Mouse (Mus musculus): ENCODE data around the gene Prr14l.

DNA sequence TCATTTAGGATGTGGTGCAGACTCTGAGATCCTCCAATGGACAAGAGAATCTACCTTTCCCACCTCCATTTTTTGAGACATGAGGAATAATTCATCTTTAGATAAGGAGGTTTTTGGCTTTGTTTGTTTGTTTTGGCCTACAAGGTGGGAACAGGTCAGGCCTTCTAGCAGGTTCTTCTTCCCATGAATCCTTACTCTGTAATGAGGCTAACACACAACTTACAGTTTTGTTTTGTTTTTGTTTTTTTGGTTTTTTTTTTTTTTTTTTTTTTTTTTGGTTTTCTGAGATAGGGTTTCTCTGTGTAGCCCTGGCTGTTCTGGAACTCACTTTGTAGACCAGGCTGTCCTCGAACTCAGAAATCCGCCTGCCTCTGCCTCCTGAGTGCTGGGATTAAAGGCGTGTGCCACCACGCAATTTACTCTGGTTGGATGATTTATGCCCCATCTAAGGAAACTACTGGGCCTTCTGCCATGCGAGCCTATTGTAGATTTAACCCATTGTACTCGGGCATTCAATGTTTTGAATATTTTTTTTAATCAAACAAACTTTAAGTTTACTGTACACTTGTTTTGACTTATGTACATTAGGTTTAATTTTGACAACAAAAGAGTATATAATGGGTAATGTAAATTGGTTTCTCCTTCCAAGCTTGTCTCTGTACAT lies 8.5 kb upstream of the Prr14l start:
- no peak for TF ChIP-seq MAFK (IDR thresholded peaks at IDR 0.05; ENCODE audit: insufficient read depth, low read depth, low read length)
- TF ChIP-seq ZNF384 (IDR thresholded peaks at IDR 0.05; ENCODE audit: low read depth, low read length): peak; percentile 63; the same call in 1 of the 2 replicates
- TF ChIP-seq CHD2 (IDR thresholded peaks at IDR 0.05; ENCODE audit: low read depth, low read length): no peak
- TF ChIP-seq ZC3H11A (IDR thresholded peaks at IDR 0.05; ENCODE audit: borderline replicate concordance, low read depth, low read length): no peak

Data from ES-E14 (cell line).